Mouse (Mus musculus) lung, postnatal 10 days (tissue): ENCODE measurements around the gene Ago3.

Source experiments
- DNase-seq: peaks from one replicate; pipeline ENCODE4 v3.0.0; 2021

The Ago3 gene

DNA sequence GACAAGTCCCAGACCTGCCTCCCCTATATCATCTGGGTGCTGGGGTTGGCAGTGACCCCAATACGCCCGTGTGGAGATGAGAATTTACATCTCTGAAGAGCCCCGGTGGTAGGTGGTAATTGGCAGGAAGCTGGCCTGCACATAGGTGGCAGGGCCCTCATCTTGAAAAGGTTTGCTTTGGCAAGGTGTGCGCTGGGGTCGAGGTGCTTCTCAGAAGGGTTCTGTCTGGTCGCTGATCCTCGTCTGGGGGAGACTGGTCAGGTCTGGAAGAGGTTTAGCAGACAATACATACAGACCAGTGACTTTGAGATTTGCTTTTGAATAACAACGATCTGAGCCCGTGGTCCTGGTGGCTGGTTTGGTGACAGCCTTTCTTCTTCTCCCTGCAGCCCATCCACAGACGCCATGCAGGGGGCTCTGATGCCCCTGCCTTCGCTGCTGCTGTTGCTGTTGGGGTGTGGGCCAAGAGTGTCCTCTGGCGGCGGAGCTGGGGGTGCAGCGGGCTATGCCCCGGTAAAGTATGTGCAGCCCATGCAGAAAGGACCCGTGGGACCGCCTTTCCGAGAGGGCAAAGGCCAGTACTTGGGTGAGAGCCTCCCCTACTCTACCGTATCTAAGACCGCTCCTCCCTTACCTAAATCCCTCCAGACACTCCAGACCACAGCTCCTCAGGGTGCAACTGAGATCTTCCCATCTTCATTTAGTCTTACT, 120.0 kb downstream of the Ago3 start:
- DNase-seq = peak; percentile 59

- no peak for DNase-seq
Measured at GRCm38 (mm10) chr4:126306827-126307226, 122.5 kb downstream of the Ago3 start.

DNA sequence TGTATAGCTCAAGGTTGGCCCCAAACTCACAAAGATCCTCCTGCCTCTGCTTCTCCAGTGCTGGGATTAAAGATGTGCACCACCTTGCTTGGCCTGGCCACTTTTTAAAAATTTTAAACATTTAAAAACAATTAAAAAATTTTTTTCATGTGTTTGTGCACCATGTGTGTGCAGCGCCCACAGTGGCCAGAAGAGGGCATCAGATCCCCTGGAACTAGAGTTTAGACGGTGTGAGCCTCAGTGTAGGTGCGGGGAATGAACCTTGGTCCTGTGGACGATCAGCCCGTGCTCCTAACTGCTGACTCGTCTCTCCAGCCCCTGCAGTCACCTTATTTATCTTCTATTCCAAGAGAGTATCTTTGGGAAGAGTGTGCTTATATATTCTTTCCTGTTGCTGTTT, 123.3 kb downstream of the Ago3 start:
- no peak for DNase-seq

GRCm38 (mm10) chr4:126305428-126305827, 123.9 kb downstream of the Ago3 start:
- DNase-seq = no peak

DNA sequence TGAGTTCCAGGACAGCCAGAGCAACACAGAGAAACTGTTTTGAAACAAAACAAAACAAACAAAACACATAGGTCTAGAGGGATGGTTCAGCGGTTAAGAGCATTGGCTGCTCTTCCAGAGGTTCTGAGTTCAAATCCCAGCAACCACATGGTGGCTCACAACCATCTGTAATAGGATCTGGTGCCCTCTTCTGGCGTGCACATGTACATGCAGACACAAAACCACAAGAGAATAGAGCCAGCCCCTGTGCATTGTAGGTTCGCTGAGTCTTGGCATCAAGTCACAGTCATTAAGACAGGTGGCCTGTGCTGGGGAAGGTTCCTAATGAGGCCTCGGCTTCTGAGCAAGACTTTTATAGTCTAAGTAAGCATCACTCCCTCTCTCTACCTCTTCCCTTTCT, 125.5 kb downstream of the Ago3 start:
- DNase-seq = no peak

DNA sequence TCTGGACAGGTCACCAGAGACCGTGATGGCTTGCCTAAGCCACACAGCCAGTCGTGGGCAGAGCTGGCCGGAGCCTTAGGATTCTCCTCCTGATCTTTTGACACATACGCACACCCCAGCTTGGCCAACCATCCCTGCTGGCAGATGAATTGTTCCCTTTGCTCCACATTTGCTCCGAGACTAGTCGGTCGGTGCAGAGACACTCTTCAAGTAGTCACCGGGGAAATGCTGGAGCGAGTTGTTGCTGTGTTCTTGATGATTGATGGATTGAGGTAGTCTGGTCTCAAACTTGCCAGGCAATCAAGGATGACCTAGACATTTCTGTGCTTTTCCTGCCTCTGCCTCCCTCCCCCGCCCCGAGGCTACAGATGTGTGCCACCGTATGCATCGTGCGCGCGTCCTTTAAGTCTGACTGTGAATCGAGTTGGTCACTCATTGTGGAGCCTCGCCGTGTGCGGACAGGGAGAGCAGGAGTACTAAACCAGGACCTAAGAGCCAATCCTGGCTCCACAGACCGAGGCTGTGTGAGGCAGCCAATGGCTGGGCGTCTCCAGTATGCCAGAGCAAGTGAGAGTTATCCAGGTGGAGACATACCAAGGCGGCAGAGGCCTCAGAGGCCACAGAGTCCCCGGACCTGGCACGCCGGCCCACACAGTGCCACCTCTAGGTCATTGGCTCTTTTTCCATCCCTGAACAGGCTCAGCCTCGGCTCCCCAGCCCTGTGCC, 127.6 kb downstream of the Ago3 start:
- DNase-seq = no peak

GRCm38 (mm10) chr4:126300916-126301583, 128.3 kb downstream of the Ago3 start:
- DNase-seq = no peak

DNA sequence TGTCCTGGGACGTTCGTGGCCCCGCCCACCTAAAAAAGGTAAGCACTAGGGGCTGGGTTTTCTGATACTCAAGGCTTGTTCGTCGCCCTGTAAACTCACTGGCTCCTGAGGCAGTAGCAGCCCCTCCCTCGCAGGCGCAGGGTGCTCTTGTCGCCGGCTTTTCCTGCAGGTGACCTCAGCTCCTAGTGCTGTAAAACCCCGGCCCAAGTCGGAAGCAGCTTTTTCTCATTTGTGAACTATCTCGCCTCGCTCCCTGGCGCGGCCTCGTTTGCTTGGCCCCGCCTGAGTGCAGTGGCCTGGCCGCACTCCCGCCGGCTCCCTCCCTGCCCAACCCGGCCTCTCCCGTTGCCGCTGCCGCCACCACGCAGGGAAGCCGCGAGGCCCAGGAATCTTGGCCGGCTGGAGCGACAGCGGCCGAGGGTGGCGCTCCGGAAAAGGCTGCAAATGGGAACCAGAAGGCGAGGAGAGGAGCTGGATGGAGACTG, 132.7 kb downstream of the Ago3 start:
- DNase-seq = peak; percentile 83

DNA sequence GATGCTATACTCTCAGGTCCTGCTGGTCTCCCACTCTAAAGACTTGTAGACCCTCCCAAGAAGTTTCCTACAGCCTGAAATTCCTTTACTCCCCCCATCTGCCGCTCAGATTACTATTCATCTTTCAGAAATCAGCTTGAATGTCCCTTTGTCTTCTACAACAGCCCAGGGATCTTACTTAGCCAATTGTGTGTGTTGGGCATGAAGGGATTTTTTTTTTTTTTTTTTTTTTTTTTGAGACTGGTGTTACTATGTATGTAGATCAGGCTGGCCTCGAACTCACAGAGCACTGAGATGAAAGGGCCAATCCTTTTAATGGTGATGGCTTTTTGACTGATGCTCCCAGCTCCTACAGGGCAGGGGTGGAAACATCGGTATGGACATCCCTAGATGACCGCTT, 133.4 kb downstream of the Ago3 start:
- no peak for DNase-seq

GRCm38 (mm10) chr4:126295152-126295551, 134.2 kb downstream of the Ago3 start:
- DNase-seq = no peak

DNA sequence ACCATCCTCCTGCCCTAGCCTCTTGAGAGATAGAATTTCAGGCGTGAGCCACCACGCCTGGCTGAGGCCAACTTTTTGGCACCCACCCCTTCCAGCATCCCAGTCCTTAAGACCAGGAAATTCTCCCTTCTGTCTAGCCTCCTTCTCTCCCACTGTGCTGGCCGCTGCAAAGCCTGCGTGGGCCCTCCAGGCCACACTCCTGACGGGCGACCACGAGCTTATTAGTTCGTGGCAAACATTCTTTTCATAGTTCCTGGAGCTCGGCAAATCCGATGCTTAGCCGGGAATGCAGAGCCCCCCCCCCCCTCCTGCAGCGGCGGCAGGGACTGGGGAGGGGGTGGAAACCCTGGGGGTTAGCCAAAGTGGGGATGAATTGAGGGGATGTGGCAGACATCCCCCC, 138.2 kb downstream of the Ago3 start:
- no peak for DNase-seq

DNA sequence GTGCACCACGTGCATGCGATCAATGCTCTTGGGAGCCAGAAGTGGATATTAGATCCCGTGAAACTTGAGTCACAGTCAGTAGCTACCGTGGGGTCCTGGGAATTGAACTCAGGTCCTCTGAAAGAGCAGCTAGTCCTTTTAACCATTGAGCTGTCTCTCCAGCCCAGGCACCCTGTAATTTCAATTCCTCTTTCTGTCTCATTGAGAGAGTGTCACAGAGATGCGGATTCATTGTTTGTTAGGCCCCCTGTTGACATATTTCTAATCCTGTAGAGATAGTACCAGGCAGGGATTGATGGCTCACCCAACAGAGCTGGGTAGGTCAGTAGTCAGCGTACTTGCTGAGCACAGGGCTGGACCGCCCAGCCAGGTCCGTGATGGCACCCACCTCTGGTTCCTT, 139.0 kb downstream of the Ago3 start:
- no peak for DNase-seq

DNA sequence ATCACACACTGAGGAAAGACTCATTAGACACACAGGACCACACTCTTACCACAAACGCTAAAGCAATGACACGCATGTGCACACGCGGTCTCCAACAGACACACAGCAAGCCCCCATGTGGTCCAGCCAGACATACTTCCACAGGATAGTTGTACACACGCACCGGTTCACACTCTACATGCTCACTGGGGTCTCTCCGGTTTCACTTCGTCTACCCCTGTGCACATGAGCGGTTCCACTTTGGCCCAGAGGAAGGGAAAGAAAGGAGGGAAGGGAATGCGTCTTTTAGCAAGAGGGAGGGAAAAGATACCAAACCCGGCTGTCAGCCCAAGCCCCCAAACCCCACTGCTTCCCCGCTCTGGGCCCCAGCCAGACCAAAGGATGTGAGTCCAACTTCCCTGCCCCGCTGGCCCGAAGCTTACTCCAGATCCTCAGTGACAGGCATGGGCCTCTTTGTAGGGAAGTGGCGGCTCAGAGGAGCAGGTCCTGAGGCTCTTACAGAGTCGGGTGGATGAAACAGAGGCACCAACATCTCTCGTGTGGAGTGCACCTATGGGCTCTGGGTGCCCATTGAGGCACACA, 141.2 kb downstream of the Ago3 start:
- DNase-seq = no peak

DNA sequence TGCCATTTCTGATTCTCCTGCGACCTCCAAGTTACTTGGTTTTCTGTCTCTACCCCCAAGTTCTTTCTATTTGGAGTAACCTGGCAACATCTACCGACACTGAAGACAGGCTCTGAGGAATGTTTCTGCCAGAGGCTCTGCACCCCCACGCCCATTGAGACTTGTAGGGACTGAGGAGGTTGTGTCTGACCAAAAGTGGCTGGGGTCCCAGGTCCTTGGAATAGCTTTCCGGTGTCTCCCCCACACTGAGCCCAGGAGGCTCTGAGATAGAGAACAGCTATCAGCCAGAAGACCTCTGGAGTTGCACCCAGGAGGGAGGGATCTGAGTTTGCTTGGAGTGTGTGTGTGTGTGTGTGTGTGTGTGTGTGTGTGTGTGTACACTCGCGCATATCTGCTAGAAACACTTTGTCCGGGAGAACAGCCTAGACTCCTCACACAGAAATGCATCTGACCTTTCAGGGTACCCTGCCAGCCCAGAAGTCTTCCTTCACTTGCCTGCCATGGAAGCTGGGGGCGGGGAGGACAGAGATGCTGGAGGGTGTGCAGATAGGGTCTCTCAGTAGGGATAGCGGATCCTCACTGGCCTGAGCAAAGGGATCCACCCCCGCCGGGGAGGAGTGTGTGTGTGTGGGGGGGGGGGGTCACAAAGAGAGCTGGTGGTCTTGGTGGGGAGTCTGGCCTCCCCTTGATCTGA, 141.9 kb downstream of the Ago3 start:
- peak; percentile 44 for DNase-seq

- DNase-seq = peak; percentile 42
Measured at GRCm38 (mm10) chr4:126286492-126286891, 142.9 kb downstream of the Ago3 start, which contains the start of gene Col8a2. Gene Col8a2 (plus strand): TSS chr4:126286793.

GRCm38 (mm10) chr4:126283582-126283981, 145.8 kb downstream of the Ago3 start:
- no peak for DNase-seq

GRCm38 (mm10) chr4:126281706-126282105, 147.7 kb downstream of the Ago3 start:
- no peak for DNase-seq
